In the genomic region with DNA sequence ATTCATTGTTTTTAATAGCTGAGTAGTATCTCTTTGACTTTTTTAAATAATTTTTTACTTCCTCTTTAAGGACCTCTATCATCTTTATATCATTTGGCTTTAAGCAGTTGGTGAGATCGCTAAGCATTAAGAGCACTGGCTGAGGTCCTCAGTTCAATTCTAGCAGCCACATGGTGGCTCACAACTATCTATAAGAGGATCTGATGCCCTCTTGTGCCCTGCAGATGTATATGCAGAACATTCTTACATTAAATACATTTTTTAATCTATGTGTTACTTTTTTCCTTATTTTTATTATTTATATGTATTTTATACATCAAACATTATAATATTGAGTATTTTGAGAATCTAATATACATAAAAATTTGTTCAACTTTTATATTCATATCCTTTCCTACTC, we compare ENCODE assay signal across 29 mouse cellular contexts.
A peak's percentile ranks its signal among the peaks of the same experiment; 100 is the strongest.
DNase-seq lines count a peak whose midpoint lies in the region; ATAC-seq and TF ChIP-seq lines count a peak whose summit lies in the region.
"Had no signal": no experiment of that assay in that cellular context is flagged by ENCODE, and none has a peak within 500 bp of the region (broad histone marks: within the 10 kb centered on the region; RNA-seq: fewer than 3 reads in every experiment).

No protein-coding gene starts in this region.

- H3K4me1 ChIP-seq in E14TG2a.4 (replicated peaks; ENCODE audit: low read depth, low read length): no peaks in the 10 kb centered on the region
- no peaks in the 10 kb centered on the region for H3K4me1 ChIP-seq in stomach, postnatal 0 days (replicated peaks; ENCODE audit: control insufficient read depth, insufficient read depth)
- H3K4me1 ChIP-seq in midbrain, embryonic 10.5 days: no peaks in the 10 kb centered on the region
- H3K4me1 ChIP-seq: embryonic facial prominence, embryonic 13.5 days; heart, embryonic 13.5 days; hindbrain, embryonic 12.5 days; kidney, embryonic 15.5 days; limb, embryonic 15.5 days; liver, embryonic 15.5 days; lung, embryonic 15.5 days; megakaryocyte, embryonic 14.5 days; midbrain, embryonic 15.5 days; neural tube, embryonic 15.5 days had no signal

- no peaks in the 10 kb centered on the region for H3K36me3 ChIP-seq in E14TG2a.4 (ENCODE audit: insufficient read depth, low read length)
- H3K36me3 ChIP-seq in stomach, postnatal 0 days (ENCODE audit: control insufficient read depth, insufficient read depth, low read length): no peaks in the 10 kb centered on the region
- H3K36me3 ChIP-seq in midbrain, embryonic 10.5 days: no peaks in the 10 kb centered on the region
- H3K36me3 ChIP-seq: embryonic facial prominence, embryonic 13.5 days; heart, embryonic 13.5 days; hindbrain, embryonic 12.5 days; kidney, embryonic 15.5 days; limb, embryonic 15.5 days; liver, embryonic 15.5 days; lung, embryonic 15.5 days; midbrain, embryonic 15.5 days; neural tube, embryonic 15.5 days had no signal

- H3K27me3 ChIP-seq in E14TG2a.4 (ENCODE audit: insufficient read depth, low read length): no peaks in the 10 kb centered on the region
- H3K27me3 ChIP-seq in stomach, postnatal 0 days (ENCODE audit: control insufficient read depth, insufficient read depth, low read length): no peaks in the 10 kb centered on the region
- H3K27me3 ChIP-seq in midbrain, embryonic 10.5 days (ENCODE audit: low read depth, poor library complexity, severe bottlenecking): no peaks in the 10 kb centered on the region
- H3K27me3 ChIP-seq: embryonic facial prominence, embryonic 13.5 days; heart, embryonic 13.5 days; hindbrain, embryonic 12.5 days; kidney, embryonic 15.5 days; limb, embryonic 15.5 days; liver, embryonic 15.5 days; lung, embryonic 15.5 days; megakaryocyte, embryonic 14.5 days; midbrain, embryonic 15.5 days; neural tube, embryonic 15.5 days had no signal

- TF ChIP-seq EP300 in stomach, postnatal 0 days (optimal IDR thresholded peaks at IDR 0.05): no peak

- ATAC-seq in stomach, postnatal 0 days (ENCODE audit: low FRiP score, low TSS enrichment): no peak
- ATAC-seq: forebrain, embryonic 16.5 days; midbrain, embryonic 15.5 days had no signal

- H3K27ac ChIP-seq in layer of hippocampus, adult 2 months: no peak overlapping the region
- H3K27ac ChIP-seq in stomach, postnatal 0 days (replicated peaks): no peak overlapping the region
- no peak overlapping the region for H3K27ac ChIP-seq in midbrain, embryonic 10.5 days (replicated peaks)
- H3K27ac ChIP-seq: embryonic facial prominence, embryonic 13.5 days; heart, adult 2 months; heart, embryonic 13.5 days; hindbrain, embryonic 12.5 days; kidney, embryonic 15.5 days; limb, embryonic 15.5 days; liver, embryonic 15.5 days; lung, embryonic 15.5 days; midbrain, embryonic 15.5 days; neural tube, embryonic 15.5 days had no signal

- H3K4me3 ChIP-seq in layer of hippocampus, adult 2 months: no peak overlapping the region
- H3K4me3 ChIP-seq in E14TG2a.4 (replicated peaks; ENCODE audit: low read length): no peak overlapping the region
- no peak overlapping the region for H3K4me3 ChIP-seq in stomach, postnatal 0 days (ENCODE audit: low read depth, low read length)
- no peak overlapping the region for H3K4me3 ChIP-seq in midbrain, embryonic 10.5 days
- H3K4me3 ChIP-seq: embryonic facial prominence, embryonic 13.5 days; heart, adult 2 months; heart, embryonic 13.5 days; hindbrain, embryonic 12.5 days; kidney, embryonic 15.5 days; limb, embryonic 15.5 days; liver, embryonic 15.5 days; lung, embryonic 15.5 days; megakaryocyte, embryonic 14.5 days; midbrain, embryonic 15.5 days; myocyte; neural tube, embryonic 15.5 days had no signal

- no peak for DNase-seq in layer of hippocampus, adult 2 months (ENCODE audit: low spot score in 2 of 2)
- no peak for DNase-seq in layer of hippocampus, postnatal 36 days
- peak; percentile 6 for DNase-seq in R1 (ENCODE audit: low read depth, low spot score)
- no peak for DNase-seq in stomach, postnatal 0 days (ENCODE audit: low spot score)
- no peak for DNase-seq in midbrain, embryonic 10.5 days (ENCODE audit: low spot score)
- no peak for DNase-seq in right cerebral cortex, postnatal 10 days (ENCODE audit: low spot score in 2 of 2)
- DNase-seq: adrenal gland, postnatal 36 days; cerebellum, adult 18-20 months; cerebellum, postnatal 14 days; gastrocnemius, postnatal 25 days; heart, adult 2 months; heart, postnatal 14 days; kidney, adult 11 months; kidney, postnatal 36 days; left cerebral cortex, postnatal 4 days; lung, postnatal 36 days had no signal

- H3K9me3 ChIP-seq in E14TG2a.4 (ENCODE audit: low read length): no peaks in the 10 kb centered on the region
- no peaks in the 10 kb centered on the region for H3K9me3 ChIP-seq in stomach, postnatal 0 days (ENCODE audit: control insufficient read depth, low read length)
- H3K9me3 ChIP-seq in midbrain, embryonic 10.5 days (replicated peaks): no peaks in the 10 kb centered on the region
- H3K9me3 ChIP-seq: embryonic facial prominence, embryonic 13.5 days; hindbrain, embryonic 12.5 days; kidney, embryonic 15.5 days; limb, embryonic 15.5 days; liver, embryonic 15.5 days; lung, embryonic 15.5 days; midbrain, embryonic 15.5 days; neural tube, embryonic 15.5 days had no signal

- 52% methylated on average over 1 of the region's 1 CpGs for WGBS in stomach, postnatal 0 days
- WGBS in midbrain, embryonic 10.5 days: 60% methylated on average over 1 of the region's 1 CpGs

- peak; percentile 53 for TF ChIP-seq CTCF in layer of hippocampus, adult 2 months (conservative IDR thresholded peaks at IDR 0.05)
- 0 out of 2 replicates have a peak, but pooled peaks have one; percentile 9 for TF ChIP-seq CTCF in E14TG2a.4 (conservative IDR thresholded peaks at IDR 0.05; ENCODE audit: low read length)
- TF ChIP-seq CTCF in stomach, postnatal 0 days (IDR thresholded peaks at IDR 0.05; ENCODE audit: low read depth): 0 out of 2 replicates have a peak, but pooled peaks have one; percentile 10

- no peak overlapping the region for H3K9ac ChIP-seq in stomach, postnatal 0 days (ENCODE audit: low read length)
- H3K9ac ChIP-seq: embryonic facial prominence, embryonic 13.5 days; heart, embryonic 13.5 days; hindbrain, embryonic 12.5 days; kidney, embryonic 15.5 days; limb, embryonic 15.5 days; liver, embryonic 15.5 days; lung, embryonic 15.5 days; midbrain, embryonic 15.5 days; neural tube, embryonic 15.5 days had no signal

- H3K4me2 ChIP-seq in stomach, postnatal 0 days (replicated peaks; ENCODE audit: low read depth): no peak overlapping the region
- H3K4me2 ChIP-seq: embryonic facial prominence, embryonic 13.5 days; heart, embryonic 13.5 days; hindbrain, embryonic 12.5 days; kidney, embryonic 15.5 days; limb, embryonic 15.5 days; liver, embryonic 15.5 days; lung, embryonic 15.5 days; midbrain, embryonic 15.5 days; neural tube, embryonic 15.5 days had no signal
